In the genomic region with DNA sequence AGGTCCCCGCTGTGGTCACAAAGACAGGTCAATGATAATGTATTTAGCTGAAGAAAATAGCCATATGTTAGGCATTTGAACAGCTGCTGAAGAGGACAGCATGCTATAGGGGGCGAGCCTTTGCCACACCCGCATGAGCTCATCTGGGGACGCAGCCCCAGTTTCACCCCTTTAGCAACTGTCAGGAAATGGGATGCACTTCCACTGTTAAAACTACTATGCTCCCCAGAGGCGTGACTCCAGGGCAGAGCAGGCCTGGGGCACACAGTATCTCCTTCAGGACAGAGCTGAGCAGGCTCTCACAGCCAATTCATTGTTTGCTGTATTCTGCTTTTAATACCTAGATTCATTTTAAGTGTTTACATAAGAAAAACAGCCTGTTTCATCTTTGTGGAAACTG, we compare ENCODE assay signal across 15 mouse cellular contexts.
DNase-seq lines count a peak whose midpoint lies in the region; ATAC-seq and TF ChIP-seq lines count a peak whose summit lies in the region.
"Had no signal": no experiment of that assay in that cellular context is flagged by ENCODE, and none has a peak within 500 bp of the region (broad histone marks: within the 10 kb centered on the region; RNA-seq: fewer than 3 reads in every experiment).

No protein-coding gene starts in this region.

- H3K4me1 ChIP-seq in hindbrain, embryonic 10.5 days (replicated peaks): peaks cover 35% of the 10 kb centered on the region
- peaks cover 10% of the 10 kb centered on the region; the same call in 1 of the 2 replicates for H3K4me1 ChIP-seq in hindbrain, postnatal 0 days (ENCODE audit: insufficient read depth, low read length)
- H3K4me1 ChIP-seq in stomach, embryonic 16.5 days (ENCODE audit: control insufficient read depth, insufficient read depth, low read length): peaks cover 14% of the 10 kb centered on the region; the same call in 1 of the 2 replicates
- H3K4me1 ChIP-seq in stomach, postnatal 0 days (replicated peaks; ENCODE audit: control insufficient read depth, insufficient read depth): no peaks in the 10 kb centered on the region
- H3K4me1 ChIP-seq: liver, embryonic 15.5 days had no signal

- TF ChIP-seq EP300 in stomach, postnatal 0 days (optimal IDR thresholded peaks at IDR 0.05): no peak

- DNase-seq in embryo, embryonic 11 days: peak; percentile 31
- no peak for DNase-seq in embryo, embryonic 10 days (ENCODE audit: low spot score)
- no peak for DNase-seq in hindbrain, embryonic 10.5 days (ENCODE audit: low spot score)
- no peak for DNase-seq in hindbrain, postnatal 0 days (ENCODE audit: low spot score)
- DNase-seq in kidney, postnatal 4 days: peak; percentile 3 to 5
- no peak for DNase-seq in kidney, postnatal 10 days
- no peak for DNase-seq in stomach, postnatal 0 days (ENCODE audit: low spot score)
- DNase-seq: cerebellum, adult 9-10 months; heart, postnatal 4 days; thymus, adult 18-20 months had no signal

- H3K4me2 ChIP-seq in hindbrain, postnatal 0 days (ENCODE audit: low read depth, low read length): no peak overlapping the region
- H3K4me2 ChIP-seq in stomach, embryonic 16.5 days (ENCODE audit: low read depth, low read length): no peak overlapping the region
- H3K4me2 ChIP-seq in stomach, postnatal 0 days (replicated peaks; ENCODE audit: low read depth): no peak overlapping the region
- H3K4me2 ChIP-seq: heart, embryonic 12.5 days; limb, embryonic 13.5 days; liver, embryonic 15.5 days had no signal

- no peaks in the 10 kb centered on the region for H3K9me3 ChIP-seq in hindbrain, embryonic 10.5 days
- no peaks in the 10 kb centered on the region for H3K9me3 ChIP-seq in hindbrain, postnatal 0 days (ENCODE audit: low read length)
- H3K9me3 ChIP-seq in stomach, embryonic 16.5 days (replicated peaks; ENCODE audit: control insufficient read depth, low read length): no peaks in the 10 kb centered on the region
- no peaks in the 10 kb centered on the region for H3K9me3 ChIP-seq in stomach, postnatal 0 days (ENCODE audit: control insufficient read depth, low read length)
- H3K9me3 ChIP-seq: heart, embryonic 12.5 days; limb, embryonic 13.5 days; liver, embryonic 15.5 days had no signal

- no peak overlapping the region for H3K4me3 ChIP-seq in hindbrain, embryonic 10.5 days
- H3K4me3 ChIP-seq in hindbrain, postnatal 0 days (ENCODE audit: low read length): no peak overlapping the region
- H3K4me3 ChIP-seq in stomach, embryonic 16.5 days (replicated peaks; ENCODE audit: low read length): no peak overlapping the region
- H3K4me3 ChIP-seq in stomach, postnatal 0 days (ENCODE audit: low read depth, low read length): no peak overlapping the region
- H3K4me3 ChIP-seq: heart, embryonic 12.5 days; limb, embryonic 13.5 days; liver, embryonic 15.5 days had no signal

- WGBS in hindbrain, embryonic 10.5 days: 58% methylated on average over 5 of the region's 5 CpGs
- WGBS in hindbrain, postnatal 0 days: 66% methylated on average over 5 of the region's 5 CpGs
- 48% methylated on average over 5 of the region's 5 CpGs for WGBS in stomach, embryonic 16.5 days
- WGBS in stomach, postnatal 0 days: 42% methylated on average over 5 of the region's 5 CpGs

- no peaks in the 10 kb centered on the region for H3K27me3 ChIP-seq in hindbrain, embryonic 10.5 days (ENCODE audit: insufficient read depth, poor library complexity, severe bottlenecking)
- H3K27me3 ChIP-seq in hindbrain, postnatal 0 days (ENCODE audit: insufficient read depth, low read length): no peaks in the 10 kb centered on the region
- H3K27me3 ChIP-seq in stomach, embryonic 16.5 days (ENCODE audit: control insufficient read depth, insufficient read depth, low read length): no peaks in the 10 kb centered on the region
- H3K27me3 ChIP-seq in stomach, postnatal 0 days (ENCODE audit: control insufficient read depth, insufficient read depth, low read length): no peaks in the 10 kb centered on the region
- H3K27me3 ChIP-seq: heart, embryonic 12.5 days; limb, embryonic 13.5 days; liver, embryonic 15.5 days had no signal

- TF ChIP-seq CTCF in hindbrain, postnatal 0 days (IDR thresholded peaks at IDR 0.05; ENCODE audit: low read depth): no peak
- TF ChIP-seq CTCF in stomach, postnatal 0 days (IDR thresholded peaks at IDR 0.05; ENCODE audit: low read depth): no peak

- no peak overlapping the region for H3K9ac ChIP-seq in hindbrain, postnatal 0 days (replicated peaks; ENCODE audit: low read length)
- no peak overlapping the region for H3K9ac ChIP-seq in stomach, embryonic 16.5 days (ENCODE audit: low read length)
- H3K9ac ChIP-seq in stomach, postnatal 0 days (ENCODE audit: low read length): no peak overlapping the region
- H3K9ac ChIP-seq: heart, embryonic 12.5 days; limb, embryonic 13.5 days; liver, embryonic 15.5 days had no signal

- H3K36me3 ChIP-seq in hindbrain, embryonic 10.5 days: no peaks in the 10 kb centered on the region
- H3K36me3 ChIP-seq in hindbrain, postnatal 0 days (ENCODE audit: insufficient read depth, low read length): no peaks in the 10 kb centered on the region
- H3K36me3 ChIP-seq in stomach, embryonic 16.5 days (ENCODE audit: control insufficient read depth, insufficient read depth, low read length): no peaks in the 10 kb centered on the region
- no peaks in the 10 kb centered on the region for H3K36me3 ChIP-seq in stomach, postnatal 0 days (ENCODE audit: control insufficient read depth, insufficient read depth, low read length)
- H3K36me3 ChIP-seq: heart, embryonic 12.5 days; limb, embryonic 13.5 days; liver, embryonic 15.5 days had no signal

- peak overlapping the region; percentile 4; the same call in 1 of the 2 replicates for H3K27ac ChIP-seq in hindbrain, embryonic 10.5 days
- no peak overlapping the region for H3K27ac ChIP-seq in hindbrain, postnatal 0 days
- peak overlapping the region; percentile 55 for H3K27ac ChIP-seq in stomach, embryonic 16.5 days (ENCODE audit: low read length)
- no peak overlapping the region for H3K27ac ChIP-seq in stomach, postnatal 0 days (replicated peaks)
- H3K27ac ChIP-seq: kidney, postnatal 0 days; limb, embryonic 13.5 days; liver, embryonic 15.5 days had no signal

- ATAC-seq in hindbrain, postnatal 0 days: no peak
- ATAC-seq in stomach, embryonic 16.5 days (ENCODE audit: insufficient read depth, low FRiP score): no peak
- no peak for ATAC-seq in stomach, postnatal 0 days (ENCODE audit: low FRiP score, low TSS enrichment)

Comparison
In these comparisons a context has a peak if more than half of its experiments do, and no peak if none do; other contexts are left out.
1. DNase-seq: peak in embryo, embryonic 11 days (single experiment) and kidney, postnatal 4 days (2 of 2); none in embryo, embryonic 10 days (single experiment), hindbrain, embryonic 10.5 days (single experiment), hindbrain, postnatal 0 days (single experiment), kidney, postnatal 10 days (single experiment) and stomach, postnatal 0 days (single experiment).
2. H3K27ac ChIP-seq: peak in hindbrain, embryonic 10.5 days (single experiment) and stomach, embryonic 16.5 days (single experiment); none in hindbrain, postnatal 0 days (single experiment) and stomach, postnatal 0 days (single experiment).